Comparison of ENCODE assay signal across 8 mouse cellular contexts in genomic region chr11:117264162-117265021, GRCm38 (mm10).
DNase-seq lines count a peak whose midpoint lies in the region; ATAC-seq lines count a peak whose summit lies in the region.

No protein-coding gene starts in this region.

- peaks cover 60% of the 10 kb centered on the region for H3K4me1 ChIP-seq in heart, embryonic 15.5 days (replicated peaks)

- peak overlapping the region; percentile 87 for H3K27ac ChIP-seq in heart, embryonic 15.5 days

- WGBS in heart, embryonic 15.5 days = 56% methylated on average over 13 of the region's 13 CpGs

- DNase-seq in kidney, postnatal 36 days = peak; percentile 50 to 54
- DNase-seq in kidney, postnatal 14 days = no peak
- DNase-seq in adipocyte (ENCODE audit: low spot score) = peak; percentile 47
- DNase-seq in lung, postnatal 36 days = peak; percentile 78
- DNase-seq in natural killer cell, adult 2 months (ENCODE audit: low spot score in 2 of 2) = no peak
- no peak for DNase-seq in embryo, embryonic 10.5 days (ENCODE audit: low spot score)

- peak overlapping the region; percentile 67; the same call in 1 of the 2 replicates for H3K4me3 ChIP-seq in heart, embryonic 15.5 days

- H3K27me3 ChIP-seq in heart, embryonic 15.5 days = peaks cover 22% of the 10 kb centered on the region

- no peaks in the 10 kb centered on the region for H3K9me3 ChIP-seq in heart, embryonic 15.5 days (replicated peaks)

- peak overlapping the region; percentile 82; the same call in 1 of the 2 replicates for H3K4me2 ChIP-seq in heart, embryonic 15.5 days

- H3K36me3 ChIP-seq in heart, embryonic 15.5 days = no peaks in the 10 kb centered on the region

- H3K9ac ChIP-seq in heart, embryonic 15.5 days = no peak overlapping the region

- no peak for ATAC-seq in heart, embryonic 15.5 days (replicated peaks; ENCODE audit: insufficient number of reproducible peaks, insufficient read depth, low FRiP score, low read depth)
- no peak for ATAC-seq in activated CD4-positive, CD25-positive, alpha-beta regulatory T cell, adult 4 months

Comparison
In these comparisons a context has a peak if more than half of its experiments do, and no peak if none do; other contexts are left out.
1. DNase-seq: peak in kidney, postnatal 36 days (2 of 2), adipocyte (single experiment) and lung, postnatal 36 days (single experiment); none in kidney, postnatal 14 days (single experiment), natural killer cell, adult 2 months (0 of 2) and embryo, embryonic 10.5 days (single experiment).